Mouse (Mus musculus): ENCODE measurements around the gene Derl3. TPM values are rescaled to one million over a fixed set of nuclear protein-coding genes. Genes with fewer than 3 reads are reported as not detected.

The Derl3 gene
- polyA plus RNA-seq, 1 experiment, result 145 TPM

- Histone ChIP-seq H3K27ac (ENCODE audit: control insufficient read depth, insufficient read depth, low read depth, low read length) (no peak overlapping the region), H3K4me3 (ENCODE audit: control insufficient read depth, low read depth, low read length) (no peak overlapping the region), H3K27me3 (ENCODE audit: control insufficient read depth, insufficient read depth, low read length) (no peaks in the 10 kb centered on the region), H3K4me1 (ENCODE audit: control insufficient read depth, insufficient read depth, low read length) (peaks cover 18% of the 10 kb centered on the region), H3K36me3 (ENCODE audit: control insufficient read depth, insufficient read depth, low read length) (no peaks in the 10 kb centered on the region)
- TF ChIP-seq CTCF (IDR thresholded peaks at IDR 0.05; ENCODE audit: control insufficient read depth, insufficient read depth, insufficient replicate concordance, low read depth, low read length) (no peak), POLR2A (IDR thresholded peaks at IDR 0.05; ENCODE audit: control insufficient read depth, low read depth, low read length) (no peak)
These were observed 3.0 kb downstream of the Derl3 start for GRCm38 (mm10) chr10:75896208-75896607.

- Histone ChIP-seq H3K36me3 (ENCODE audit: control insufficient read depth, insufficient read depth, low read length) (no peaks in the 10 kb centered on the region), H3K4me1 (ENCODE audit: control insufficient read depth, insufficient read depth, low read length) (peaks cover 18% of the 10 kb centered on the region), H3K27ac (ENCODE audit: control insufficient read depth, insufficient read depth, low read depth, low read length) (no peak overlapping the region), H3K4me3 (ENCODE audit: control insufficient read depth, low read depth, low read length) (no peak overlapping the region), H3K27me3 (ENCODE audit: control insufficient read depth, insufficient read depth, low read length) (no peaks in the 10 kb centered on the region)
- TF ChIP-seq POLR2A (IDR thresholded peaks at IDR 0.05; ENCODE audit: control insufficient read depth, low read depth, low read length) (no peak), CTCF (IDR thresholded peaks at IDR 0.05; ENCODE audit: control insufficient read depth, insufficient read depth, insufficient replicate concordance, low read depth, low read length) (peak; percentile 39; the same call in 1 of the 2 replicates)
These were observed 4.2 kb downstream of the Derl3 start for GRCm38 (mm10) chr10:75897373-75897772.

GRCm38 (mm10) chr10:75898039-75898564 lies 4.9 kb downstream of the Derl3 start:
- Histone ChIP-seq H3K4me1 (ENCODE audit: control insufficient read depth, insufficient read depth, low read length) (peaks cover 18% of the 10 kb centered on the region), H3K27me3 (ENCODE audit: control insufficient read depth, insufficient read depth, low read length) (no peaks in the 10 kb centered on the region), H3K4me3 (ENCODE audit: control insufficient read depth, low read depth, low read length) (no peak overlapping the region), H3K27ac (ENCODE audit: control insufficient read depth, insufficient read depth, low read depth, low read length) (peak overlapping the region; percentile 35; the same call in 1 of the 2 replicates), H3K36me3 (ENCODE audit: control insufficient read depth, insufficient read depth, low read length) (no peaks in the 10 kb centered on the region)
- no peak for TF ChIP-seq POLR2A (IDR thresholded peaks at IDR 0.05; ENCODE audit: control insufficient read depth, low read depth, low read length)
- no peak for TF ChIP-seq CTCF (IDR thresholded peaks at IDR 0.05; ENCODE audit: control insufficient read depth, insufficient read depth, insufficient replicate concordance, low read depth, low read length)

GRCm38 (mm10) chr10:75898846-75899245 lies 5.6 kb downstream of the Derl3 start:
- Histone ChIP-seq H3K36me3 (ENCODE audit: control insufficient read depth, insufficient read depth, low read length) (no peaks in the 10 kb centered on the region), H3K4me1 (ENCODE audit: control insufficient read depth, insufficient read depth, low read length) (peaks cover 17% of the 10 kb centered on the region), H3K4me3 (ENCODE audit: control insufficient read depth, low read depth, low read length) (no peak overlapping the region), H3K27me3 (ENCODE audit: control insufficient read depth, insufficient read depth, low read length) (no peaks in the 10 kb centered on the region), H3K27ac (ENCODE audit: control insufficient read depth, insufficient read depth, low read depth, low read length) (no peak overlapping the region)
- TF ChIP-seq CTCF (IDR thresholded peaks at IDR 0.05; ENCODE audit: control insufficient read depth, insufficient read depth, insufficient replicate concordance, low read depth, low read length) (no peak), POLR2A (IDR thresholded peaks at IDR 0.05; ENCODE audit: control insufficient read depth, low read depth, low read length) (no peak)

- H3K27me3 ChIP-seq (ENCODE audit: control insufficient read depth, insufficient read depth, low read length), result no peaks in the 10 kb centered on the region
- no peak overlapping the region for H3K4me3 ChIP-seq (ENCODE audit: control insufficient read depth, low read depth, low read length)
- H3K4me1 ChIP-seq (ENCODE audit: control insufficient read depth, insufficient read depth, low read length), result no peaks in the 10 kb centered on the region; the same call in 1 of the 2 replicates
- no peak overlapping the region for H3K27ac ChIP-seq (ENCODE audit: control insufficient read depth, insufficient read depth, low read depth, low read length)
- no peaks in the 10 kb centered on the region for H3K36me3 ChIP-seq (ENCODE audit: control insufficient read depth, insufficient read depth, low read length)
- TF ChIP-seq CTCF (IDR thresholded peaks at IDR 0.05; ENCODE audit: control insufficient read depth, insufficient read depth, insufficient replicate concordance, low read depth, low read length), result no peak
- no peak for TF ChIP-seq POLR2A (IDR thresholded peaks at IDR 0.05; ENCODE audit: control insufficient read depth, low read depth, low read length)
These were observed 11.2 kb downstream of the Derl3 start for GRCm38 (mm10) chr10:75904391-75904790.

GRCm38 (mm10) chr10:75906882-75907281 lies 13.7 kb downstream of the Derl3 start:
- Histone ChIP-seq H3K27ac (ENCODE audit: control insufficient read depth, insufficient read depth, low read depth, low read length) (no peak overlapping the region), H3K4me3 (ENCODE audit: control insufficient read depth, low read depth, low read length) (no peak overlapping the region), H3K36me3 (ENCODE audit: control insufficient read depth, insufficient read depth, low read length) (peaks cover 3% of the 10 kb centered on the region), H3K27me3 (ENCODE audit: control insufficient read depth, insufficient read depth, low read length) (no peaks in the 10 kb centered on the region), H3K4me1 (ENCODE audit: control insufficient read depth, insufficient read depth, low read length) (no peaks in the 10 kb centered on the region; the same call in 1 of the 2 replicates)
- TF ChIP-seq POLR2A (IDR thresholded peaks at IDR 0.05; ENCODE audit: control insufficient read depth, low read depth, low read length), result no peak
- TF ChIP-seq CTCF (IDR thresholded peaks at IDR 0.05; ENCODE audit: control insufficient read depth, insufficient read depth, insufficient replicate concordance, low read depth, low read length), result no peak

- Histone ChIP-seq H3K27me3 (ENCODE audit: control insufficient read depth, insufficient read depth, low read length) (no peaks in the 10 kb centered on the region), H3K27ac (ENCODE audit: control insufficient read depth, insufficient read depth, low read depth, low read length) (no peak overlapping the region), H3K4me1 (ENCODE audit: control insufficient read depth, insufficient read depth, low read length) (no peaks in the 10 kb centered on the region; the same call in 1 of the 2 replicates), H3K36me3 (ENCODE audit: control insufficient read depth, insufficient read depth, low read length) (peaks cover 6% of the 10 kb centered on the region), H3K4me3 (ENCODE audit: control insufficient read depth, low read depth, low read length) (no peak overlapping the region; the same call in none of the 2 replicates)
- no peak for TF ChIP-seq POLR2A (IDR thresholded peaks at IDR 0.05; ENCODE audit: control insufficient read depth, low read depth, low read length)
- TF ChIP-seq CTCF (IDR thresholded peaks at IDR 0.05; ENCODE audit: control insufficient read depth, insufficient read depth, insufficient replicate concordance, low read depth, low read length), result no peak
These were observed 17.5 kb downstream of the Derl3 start for GRCm38 (mm10) chr10:75910698-75911097.

All from testis, adult 2 months (tissue).